Mouse (Mus musculus) bone marrow, adult 2 months (tissue): ENCODE measurements at regions not wholly inside any gene's neighbourhood (a gene's known extent, or its start where the extent isn't known, plus 50 kb on each side); places are given as distances from the start of the nearest gene placed in this dataset.

Source experiments
- H3K27ac ChIP-seq: fragments of 200-500 bp; 2 replicates; pipeline ENCODE4 v1.5.1; 2012; ENCODE audit warnings: low read depth, mild to moderate bottlenecking, control low read depth, inconsistent platforms, low read length; ENCODE audit not compliant: control insufficient read depth, poor library complexity, insufficient read depth
- H3K4me1 ChIP-seq: fragments of 200-500 bp; 2 replicates; pipeline ENCODE4 v1.6.1; 2011; ENCODE audit warnings: low read length; ENCODE audit not compliant: control insufficient read depth, insufficient read depth
- H3K4me3 ChIP-seq: fragments of 200-500 bp; replicated peaks from 2 replicates; pipeline ENCODE3; 2011; ENCODE audit warnings: mild to moderate bottlenecking, low read depth, low read length, control low read depth; ENCODE audit not compliant: control insufficient read depth
- CTCF ChIP-seq: fragments of 200-500 bp; IDR thresholded peaks from 2 replicates; pipeline ENCODE4 v1.5.1; 2011; ENCODE audit warnings: low read length, control low read depth; ENCODE audit not compliant: control insufficient read depth, insufficient read depth
- POLR2A ChIP-seq: fragments of 200-500 bp; IDR thresholded peaks from 2 replicates; pipeline ENCODE4 v1.6.1; 2011; ENCODE audit warnings: low read depth, mild to moderate bottlenecking, control low read depth, low read length, borderline replicate concordance; ENCODE audit not compliant: control insufficient read depth
- WGBS: fragments of 180-500 bp; shearing (Covaris S2); methylation state at CpG from one replicate; pipeline ENCODE4 v1.1.7; 2018; 5-methylcytosine and 5-hydroxymethylcytosine counted together

- H3K4me1 ChIP-seq: no peaks in the 10 kb centered on the region
- 77% methylated on average over 3 of the region's 3 CpGs for WGBS
- no peak overlapping the region for H3K4me3 ChIP-seq
- no peak overlapping the region for H3K27ac ChIP-seq
- TF ChIP-seq POLR2A (no peak), CTCF (no peak)
These were observed 67.1 kb upstream of the Plppr1 start for GRCm38 (mm10) chr4:48992021-48992420.
